Mouse (Mus musculus) thymus, postnatal 25 days (tissue): ENCODE measurements around the gene Ccdc73.

Experiments
- DNase-seq: peaks from one replicate; pipeline ENCODE4 v3.0.0; 2022

Gene Ccdc73

GRCm38 (mm10) chr2:105034084-105034483, 166.5 kb downstream of the Ccdc73 start:
- no peak for DNase-seq

- DNase-seq = no peak
Observed at GRCm38 (mm10) chr2:105035985-105036384, 168.4 kb downstream of the Ccdc73 start.

GRCm38 (mm10) chr2:105036401-105037070, 168.9 kb downstream of the Ccdc73 start:
- DNase-seq = no peak

GRCm38 (mm10) chr2:105037956-105038569, 170.5 kb downstream of the Ccdc73 start:
- DNase-seq = peak; percentile 48

GRCm38 (mm10) chr2:105038879-105039278, 171.3 kb downstream of the Ccdc73 start:
- no peak for DNase-seq

- no peak for DNase-seq
Observed at GRCm38 (mm10) chr2:105040859-105041258, 173.3 kb downstream of the Ccdc73 start.

GRCm38 (mm10) chr2:105043152-105043551, 175.5 kb downstream of the Ccdc73 start:
- DNase-seq = no peak

GRCm38 (mm10) chr2:105048301-105048700, 180.7 kb downstream of the Ccdc73 start:
- DNase-seq = no peak

GRCm38 (mm10) chr2:105055529-105055928, 187.9 kb downstream of the Ccdc73 start:
- DNase-seq = no peak

GRCm38 (mm10) chr2:105058577-105059116, 191.0 kb downstream of the Ccdc73 start:
- DNase-seq = no peak

- DNase-seq = no peak
Observed at GRCm38 (mm10) chr2:105062741-105063372, 195.3 kb downstream of the Ccdc73 start.
